Mouse (Mus musculus) cerebellum, adult 9-11 months (tissue): Measurements from ENCODE around the gene Tbc1d20.
"Not testable (repeated sequence)": the region's sequence is repeated elsewhere in the genome, so short reads cannot be mapped to it uniquely, and the experiment has no call there.

Experiments
- DNase-seq: peaks from one replicate; pipeline ENCODE4 v3.0.0; 2022

Tbc1d20 gene

DNA sequence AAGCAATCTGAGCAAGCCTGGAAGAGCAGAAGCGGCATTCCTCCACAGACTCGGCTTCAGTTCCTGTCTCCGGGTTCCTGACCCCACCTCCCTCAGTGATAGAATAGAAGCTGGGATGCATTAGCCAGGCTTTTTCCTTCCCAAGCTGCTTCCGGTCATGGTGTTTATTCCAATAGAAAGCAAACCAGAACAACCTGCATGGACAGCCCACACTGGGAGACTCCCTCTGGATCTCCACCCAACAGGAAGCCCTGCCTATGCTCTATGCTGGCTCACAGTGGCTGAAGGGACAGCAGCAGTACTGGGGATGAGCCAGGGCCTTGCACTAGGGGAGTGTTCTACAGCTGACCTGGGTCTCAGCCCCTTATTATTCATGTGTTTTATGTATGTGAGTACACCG lies 34.4 kb downstream of the Tbc1d20 start:
- no peak for DNase-seq

DNA sequence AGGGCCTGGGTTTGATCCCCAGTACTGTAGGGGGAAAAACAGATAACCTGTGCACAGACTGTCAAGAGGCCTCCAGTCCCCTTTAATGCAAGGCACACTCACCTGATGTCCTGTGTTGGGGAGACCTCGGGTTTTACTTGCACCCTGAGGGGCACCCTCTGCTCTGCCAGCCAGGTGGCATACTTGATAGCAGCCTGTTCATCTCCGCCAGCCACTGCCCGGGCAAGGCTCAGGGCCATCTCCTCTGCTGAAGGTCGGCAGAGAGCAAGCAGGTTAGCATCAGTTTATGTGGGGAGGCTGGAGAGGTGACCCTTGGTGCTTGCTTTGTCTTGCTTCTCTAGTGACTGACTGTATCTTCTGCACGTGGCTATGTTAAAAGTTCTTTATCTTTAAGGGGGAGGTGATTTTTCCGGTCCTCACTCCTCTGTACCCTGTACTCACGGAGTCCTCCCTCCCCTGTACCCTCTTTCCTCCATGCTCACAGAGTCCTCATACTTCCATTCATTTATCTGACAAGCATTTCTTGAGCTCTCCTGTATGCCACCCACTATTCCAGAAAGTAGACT lies 37.3 kb downstream of the Tbc1d20 start:
- no peak for DNase-seq

DNA sequence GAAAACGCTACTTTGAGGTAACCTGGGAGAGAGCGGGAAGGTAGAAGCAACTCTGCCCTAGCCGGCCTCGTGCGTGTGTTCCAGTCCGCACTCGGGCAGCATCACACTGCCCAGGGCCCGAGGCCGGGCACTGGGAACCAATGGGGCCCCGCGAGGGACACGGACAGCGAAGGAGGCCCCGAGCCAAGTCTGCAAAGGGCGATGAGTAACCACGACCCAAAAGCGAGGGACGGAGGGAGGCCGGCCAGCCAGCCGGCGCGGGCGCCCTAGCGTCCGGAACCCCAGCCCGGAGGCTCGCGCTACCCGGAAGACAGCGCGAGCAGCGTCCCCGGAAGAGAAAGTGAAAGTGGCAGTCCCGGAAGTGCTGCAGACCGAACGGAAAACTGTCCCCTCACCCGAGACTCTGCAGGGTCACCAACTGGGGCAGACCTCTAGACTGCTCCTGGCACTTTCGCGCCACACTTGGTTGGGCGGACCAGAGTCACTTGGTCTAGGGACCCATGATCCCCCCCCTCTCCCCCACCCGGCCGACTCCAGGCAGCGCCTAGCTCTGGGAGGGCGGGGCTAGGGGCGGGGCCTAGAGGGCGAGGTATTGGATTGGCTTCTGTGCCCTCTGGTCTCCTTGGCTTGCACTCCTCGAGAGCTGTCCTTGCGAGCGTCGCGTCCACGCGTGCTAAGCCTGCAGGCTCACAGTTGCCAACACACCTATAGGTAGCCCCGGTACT lies 38.6 kb downstream of the Tbc1d20 start, which contains the start of gene Rbck1:
Gene Rbck1 (minus strand): TSS at position 553 of the 725 bp plus-strand sequence.
- peak; percentile 97 for DNase-seq

DNA sequence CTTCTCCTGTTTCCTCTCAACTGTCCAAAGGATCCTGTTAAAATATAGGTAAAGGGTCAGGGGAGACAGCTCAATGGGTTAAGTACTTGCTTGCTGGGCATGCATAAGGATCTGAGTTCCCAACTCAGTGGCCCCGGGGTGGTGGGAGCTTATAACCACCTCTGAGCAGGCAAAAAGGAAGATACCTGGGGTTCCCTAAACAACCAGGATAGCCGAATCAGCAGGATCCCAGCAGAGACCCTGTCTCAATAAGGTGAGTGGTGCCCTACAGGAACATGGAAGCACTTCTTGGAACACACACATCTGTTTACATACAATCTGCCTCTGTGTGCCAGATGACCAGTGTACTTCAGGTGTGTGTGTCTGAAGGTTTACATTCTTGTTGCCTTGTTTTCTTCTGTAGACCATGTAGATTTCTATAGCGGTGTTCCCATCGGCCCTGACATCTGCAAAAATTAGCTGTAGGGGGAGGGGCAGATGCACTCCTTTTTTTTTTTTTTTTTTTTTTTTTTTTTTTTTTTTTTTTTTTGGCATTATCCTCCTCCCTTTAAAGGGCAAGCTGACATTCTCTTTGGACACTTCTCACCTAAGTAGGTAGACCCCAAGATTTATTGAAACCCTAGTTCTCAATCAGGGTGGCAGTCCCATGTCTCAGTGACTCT lies 39.8 kb downstream of the Tbc1d20 start:
- DNase-seq = peak; percentile 51

DNA sequence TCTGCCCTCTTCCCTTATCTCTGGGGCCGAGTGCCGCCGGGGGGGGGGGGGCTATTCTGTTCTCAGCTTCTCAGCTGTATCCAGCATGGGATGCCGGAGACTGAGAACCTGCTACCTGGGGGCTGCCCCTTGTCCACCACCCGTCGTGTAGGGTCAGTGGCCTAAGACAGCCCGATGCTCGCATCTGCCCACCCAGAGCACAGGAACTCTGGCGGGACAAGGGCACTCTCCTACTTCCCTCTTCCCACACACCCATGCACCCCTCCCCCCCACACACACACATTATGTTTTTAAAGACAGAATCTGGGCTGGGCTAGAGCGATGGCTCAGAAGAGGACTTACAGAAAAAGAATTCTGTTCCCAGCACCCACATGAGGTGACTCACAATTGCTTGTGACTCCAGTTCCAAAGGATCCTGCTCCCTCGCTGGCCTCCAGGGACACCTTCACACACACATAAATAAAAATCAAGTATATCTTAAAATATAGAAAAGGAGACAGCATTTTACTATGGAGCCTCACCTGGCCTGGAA lies 41.7 kb downstream of the Tbc1d20 start:
- no peak for DNase-seq

DNA sequence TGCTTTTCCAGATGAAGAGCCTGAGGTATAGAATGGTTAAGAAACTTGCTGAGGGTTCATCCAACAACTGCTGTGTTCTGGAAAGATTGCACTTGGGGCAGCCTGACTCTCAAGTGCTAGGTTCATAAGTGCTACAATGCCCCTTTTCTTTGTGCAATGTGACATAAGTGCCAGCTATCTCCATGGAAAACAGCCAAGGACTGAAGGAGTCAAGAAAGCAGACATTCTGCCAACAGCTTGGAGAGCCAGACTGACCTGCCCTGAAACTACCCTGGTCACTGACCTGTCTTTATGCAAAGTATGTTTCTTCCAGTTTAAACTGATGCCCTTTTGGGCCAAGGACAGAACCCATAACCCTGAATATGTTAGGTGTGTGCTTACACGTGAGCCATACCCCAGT lies 43.2 kb downstream of the Tbc1d20 start:
- DNase-seq = peak; percentile 45

DNA sequence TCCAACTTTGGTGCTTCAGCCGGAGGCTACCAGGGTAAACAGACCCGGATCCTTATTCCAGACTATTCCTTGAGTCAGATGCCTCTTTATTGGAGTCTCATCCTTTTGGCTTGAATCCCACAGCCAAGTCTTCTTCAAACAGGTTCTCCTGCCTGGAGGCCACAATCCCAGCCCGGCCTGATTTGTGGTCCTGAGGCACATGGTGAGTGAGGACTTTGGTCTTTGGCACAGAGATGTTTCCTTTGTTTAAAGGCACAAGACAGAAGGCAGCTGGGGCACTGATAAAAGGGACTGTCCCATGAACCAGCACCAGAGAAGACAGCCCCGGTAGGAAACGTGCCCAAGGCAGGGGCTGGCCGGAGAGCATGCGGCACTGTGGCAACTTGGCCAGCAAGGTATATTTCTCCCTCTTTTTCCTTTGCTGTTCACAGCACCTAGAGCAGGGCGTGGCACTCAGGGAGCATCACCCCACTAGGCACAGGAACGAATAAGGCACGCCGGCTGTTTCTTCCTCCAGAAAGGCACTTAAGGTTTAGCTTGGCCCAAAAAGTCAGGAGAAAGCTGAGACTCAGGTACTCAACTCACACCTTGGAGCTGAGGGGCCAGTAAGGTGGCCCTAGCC lies 44.1 kb downstream of the Tbc1d20 start:
- no peak for DNase-seq

DNA sequence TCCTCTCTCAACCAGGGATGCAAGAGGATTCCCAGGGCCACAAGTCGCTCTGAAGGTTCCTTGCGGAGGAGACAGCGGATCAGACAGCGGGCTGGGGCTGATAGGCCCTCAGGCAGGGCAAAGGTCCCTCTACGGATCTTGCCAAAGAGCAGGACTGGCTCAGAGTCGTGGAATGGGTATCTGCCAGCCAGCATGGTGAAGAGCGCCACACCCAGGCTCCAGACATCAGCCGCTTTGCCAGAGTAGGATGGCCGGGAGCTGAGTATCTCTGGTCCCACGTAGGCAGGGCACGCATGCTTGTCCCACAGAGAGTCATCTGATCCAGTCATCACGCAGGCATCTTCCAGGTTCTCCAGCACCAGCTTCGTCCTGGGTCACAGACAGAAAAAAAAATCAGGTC lies 44.7 kb downstream of the Tbc1d20 start:
- peak; percentile 18 for DNase-seq

DNA sequence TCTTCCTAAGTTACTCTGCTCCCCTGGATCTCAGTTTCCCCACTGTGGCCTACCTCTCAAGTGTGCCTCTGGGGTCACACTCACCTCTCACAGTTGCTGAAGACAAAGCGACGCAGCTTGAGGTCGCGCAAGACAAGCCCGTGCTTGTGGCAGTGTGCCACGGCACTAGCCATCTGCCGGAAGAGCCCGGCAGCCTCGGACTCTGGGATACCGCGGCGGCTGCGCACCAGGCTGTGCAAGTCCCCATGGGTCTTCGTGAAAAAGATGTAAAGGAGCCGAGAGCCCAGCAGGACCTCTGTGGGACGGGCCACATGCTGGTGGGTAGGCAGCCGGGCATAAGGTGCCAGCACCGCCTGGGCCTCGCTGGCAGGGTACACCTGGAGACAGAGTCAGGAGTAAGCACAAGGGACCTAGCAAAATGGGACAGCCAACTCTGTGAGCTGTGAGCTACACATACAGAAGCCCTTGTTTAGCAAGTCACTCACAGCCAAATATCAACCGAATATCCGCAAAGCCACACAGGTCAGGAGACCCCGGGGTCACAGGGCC lies 46.1 kb downstream of the Tbc1d20 start:
- peak; percentile 63 for DNase-seq

DNA sequence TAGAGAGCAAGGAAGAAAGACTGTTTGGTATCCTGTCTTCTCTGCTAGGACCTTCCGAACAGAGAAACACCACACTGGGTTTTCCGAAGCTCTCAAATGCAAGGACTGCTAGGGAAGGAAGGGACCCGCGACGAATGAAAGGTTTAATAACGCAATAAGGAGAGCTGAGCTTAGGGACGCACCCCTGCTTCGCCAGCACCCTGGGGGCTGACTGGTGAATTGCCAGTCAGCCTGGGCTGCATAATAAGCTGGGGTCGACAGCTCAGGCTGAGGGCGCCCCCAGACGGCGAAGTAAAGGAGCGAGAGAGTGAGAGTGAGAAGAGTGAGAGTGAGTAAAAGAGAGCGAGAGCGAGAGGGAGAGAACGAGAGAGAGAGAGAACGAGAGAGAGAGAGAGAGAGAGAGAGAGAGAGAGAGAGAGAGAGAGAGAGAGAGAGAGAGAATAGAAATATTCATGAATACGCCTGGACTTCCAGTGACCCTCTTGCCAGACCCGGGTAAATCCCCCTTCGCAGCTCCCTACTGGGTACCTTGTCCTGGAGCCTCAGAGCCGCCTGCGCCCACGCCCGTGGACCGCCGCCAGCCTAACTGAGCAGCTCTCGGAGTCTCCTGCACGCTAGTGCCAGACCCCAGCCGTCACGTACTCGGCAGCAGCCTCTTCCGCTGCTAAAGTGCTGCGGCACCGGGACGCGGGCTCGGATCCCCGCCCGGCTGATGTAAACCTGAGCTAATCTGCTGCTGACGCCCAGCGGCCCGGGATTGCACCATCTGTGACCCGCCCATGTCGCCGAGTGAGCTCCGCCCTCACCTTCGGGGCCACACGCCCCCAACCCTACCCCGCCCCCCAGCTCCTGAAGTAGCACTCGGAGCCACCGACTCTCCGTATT lies 49.9 kb downstream of the Tbc1d20 start, which contains the start of gene Trib3:
Gene Trib3 (minus strand): TSS at position 704 of the 885 bp plus-strand sequence.
- peak; percentile 79 for DNase-seq

DNA sequence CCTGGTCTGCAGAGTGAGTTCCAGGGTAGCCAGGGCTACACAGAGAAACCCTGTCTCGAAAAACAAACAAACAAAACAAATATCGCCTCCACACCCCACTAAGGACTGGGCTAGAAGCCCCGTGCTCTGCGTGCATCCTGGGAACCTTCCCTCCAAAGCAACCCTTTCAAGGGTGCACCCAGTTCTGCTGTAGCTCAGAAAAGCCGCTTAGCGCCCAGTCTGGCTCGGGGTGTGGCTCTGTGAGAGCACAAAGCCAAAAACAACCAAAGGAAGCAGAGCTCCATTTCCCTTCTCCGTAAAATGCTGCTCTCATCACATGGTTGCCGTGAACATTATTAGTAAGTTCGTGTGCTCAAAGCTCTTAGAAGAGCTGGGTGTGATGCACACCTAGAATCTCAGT lies 50.7 kb downstream of the Tbc1d20 start:
- DNase-seq = no peak

DNA sequence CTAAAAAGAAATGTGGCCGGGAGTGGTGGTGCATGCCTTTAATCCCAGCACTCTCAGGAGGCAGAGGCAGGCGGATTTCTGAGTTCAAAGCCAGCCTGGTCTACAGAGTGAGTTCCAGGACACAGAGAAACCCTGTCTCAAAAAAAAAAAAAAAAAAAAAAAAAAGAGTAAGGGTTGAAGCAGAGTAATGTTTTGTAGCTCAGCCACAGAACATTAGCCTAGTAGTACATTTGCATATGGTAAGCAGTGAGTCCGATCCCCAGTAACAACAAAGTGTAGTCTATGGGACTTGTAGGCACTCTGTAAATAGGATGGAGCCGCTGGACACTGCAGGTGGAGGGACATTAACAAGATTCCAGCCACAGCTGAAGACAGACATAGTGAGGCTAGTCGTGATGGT lies 51.3 kb downstream of the Tbc1d20 start:
- DNase-seq = no peak

DNA sequence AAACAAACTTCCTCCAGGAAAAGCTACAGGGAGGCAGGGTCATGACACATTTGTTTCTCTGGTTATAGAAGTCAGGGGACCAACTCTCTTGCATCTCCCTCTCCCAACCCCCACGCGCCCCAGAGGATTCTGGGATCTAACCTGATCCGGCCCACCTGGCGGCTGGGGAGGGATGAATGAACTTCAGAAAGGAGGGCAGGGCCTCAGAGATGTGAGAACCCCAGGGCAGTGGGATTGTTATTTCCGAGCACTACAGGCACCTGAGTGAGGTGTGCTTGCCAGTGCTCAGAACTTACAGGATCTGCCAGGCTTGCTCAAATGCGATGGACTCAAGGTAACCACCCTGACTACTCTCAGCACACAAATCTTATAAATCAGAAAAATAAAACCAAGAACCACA lies 51.8 kb downstream of the Tbc1d20 start:
- DNase-seq = peak; percentile 20

DNA sequence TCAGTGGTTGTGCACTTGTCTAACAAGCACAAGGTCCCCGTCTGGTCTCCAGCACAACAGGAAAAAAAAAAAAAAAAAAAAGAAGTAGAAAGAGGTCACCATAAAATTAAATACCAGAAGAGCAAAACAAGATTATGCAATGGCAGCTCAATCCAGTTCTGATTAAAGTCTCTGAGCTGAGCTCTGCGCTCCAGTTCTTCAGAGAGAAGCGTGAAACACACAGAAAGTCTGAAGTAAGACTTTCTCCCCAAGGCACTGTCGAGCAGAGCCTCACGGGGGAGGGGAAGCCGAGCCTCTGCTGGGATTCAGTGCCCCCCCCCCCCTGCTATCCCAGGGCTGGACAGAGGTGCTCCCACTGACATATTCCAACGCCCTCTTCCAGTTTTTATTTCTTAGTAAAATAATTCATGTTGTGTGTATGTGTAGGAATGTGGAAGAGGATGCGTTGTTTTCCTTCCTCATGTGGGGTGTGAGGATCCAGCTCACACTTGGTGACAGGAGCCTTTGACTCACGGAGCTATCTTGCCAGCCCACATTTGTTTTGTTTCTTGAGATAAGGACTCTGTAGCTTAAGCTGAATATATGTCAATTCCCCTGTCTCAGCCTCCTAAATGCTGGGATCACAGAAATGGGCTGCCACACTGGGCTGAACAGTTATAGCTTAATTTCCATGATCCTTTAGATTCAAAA lies 53.3 kb downstream of the Tbc1d20 start:
- no peak for DNase-seq

DNA sequence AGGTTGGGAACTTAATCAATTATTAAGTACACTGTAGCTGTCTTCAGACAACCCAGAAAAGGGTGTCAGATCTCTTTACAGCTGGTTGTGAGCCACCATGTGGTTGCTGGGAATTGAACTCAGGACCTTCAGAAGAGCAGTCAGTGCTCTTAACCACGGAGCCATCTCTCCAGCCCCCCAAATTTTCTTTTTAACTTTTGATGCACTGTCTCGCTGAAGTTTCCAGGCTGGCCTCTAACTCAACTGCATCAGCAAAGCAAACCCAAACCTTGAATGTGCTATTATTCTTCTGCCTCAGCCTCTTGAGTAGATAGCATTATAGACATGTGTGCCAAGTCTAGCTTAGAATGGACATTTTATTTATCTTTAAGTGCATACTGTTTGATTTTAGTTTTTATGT lies 54.1 kb downstream of the Tbc1d20 start:
- no peak for DNase-seq

DNA sequence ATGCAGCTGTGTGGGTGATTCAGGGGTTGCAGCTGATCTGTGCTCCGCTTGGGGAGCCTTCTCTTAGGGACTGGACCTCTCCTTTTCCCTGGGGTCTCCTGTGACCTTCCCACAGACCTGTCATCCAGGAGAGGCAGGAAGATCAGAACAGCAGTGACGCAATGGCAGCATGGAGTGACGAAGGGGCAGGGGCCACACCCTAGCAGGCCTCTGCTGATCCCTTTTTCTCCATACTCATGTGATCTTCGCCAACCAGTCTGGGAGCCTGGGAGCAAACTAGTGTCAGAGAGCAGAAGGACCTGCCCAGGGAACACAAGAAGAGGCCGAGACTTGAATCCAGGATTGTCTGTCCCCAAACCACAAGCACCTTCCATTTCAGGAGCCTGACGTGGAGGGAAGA lies 55.6 kb downstream of the Tbc1d20 start:
- no peak for DNase-seq

DNA sequence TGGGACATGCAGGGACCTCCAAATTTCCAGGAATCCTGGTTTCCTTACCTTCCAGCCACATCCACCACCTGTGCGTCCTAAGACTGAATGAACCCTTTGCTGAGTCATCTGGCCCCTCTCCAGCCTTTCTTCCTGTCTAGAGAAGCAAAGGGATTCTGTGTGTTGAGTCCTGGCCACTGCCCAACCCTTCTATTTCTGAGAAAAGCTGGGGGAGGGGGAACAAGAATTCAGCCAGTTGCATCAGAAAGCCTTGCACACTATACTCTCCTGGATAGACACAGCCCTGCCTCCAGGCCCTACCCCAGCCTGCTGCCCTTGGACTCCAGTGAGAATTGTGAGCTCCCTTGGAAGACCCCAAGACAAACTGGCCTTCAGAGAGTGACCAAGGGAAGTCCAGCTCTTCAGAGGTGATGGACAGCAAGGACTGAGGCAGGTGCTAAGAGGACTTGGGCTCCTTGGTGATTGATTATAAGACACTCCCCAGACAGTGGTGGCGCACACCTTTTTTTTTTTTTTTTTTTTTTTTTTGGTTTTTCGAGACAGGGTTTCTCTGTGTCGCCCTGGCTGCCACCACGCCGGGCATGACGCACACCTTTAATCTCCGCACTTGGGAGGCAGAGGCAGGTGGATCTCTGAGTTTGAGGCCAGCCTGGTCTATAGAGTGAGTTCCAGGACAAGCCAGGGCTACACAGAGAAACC lies 56.4 kb downstream of the Tbc1d20 start:
- no peak for DNase-seq

DNA sequence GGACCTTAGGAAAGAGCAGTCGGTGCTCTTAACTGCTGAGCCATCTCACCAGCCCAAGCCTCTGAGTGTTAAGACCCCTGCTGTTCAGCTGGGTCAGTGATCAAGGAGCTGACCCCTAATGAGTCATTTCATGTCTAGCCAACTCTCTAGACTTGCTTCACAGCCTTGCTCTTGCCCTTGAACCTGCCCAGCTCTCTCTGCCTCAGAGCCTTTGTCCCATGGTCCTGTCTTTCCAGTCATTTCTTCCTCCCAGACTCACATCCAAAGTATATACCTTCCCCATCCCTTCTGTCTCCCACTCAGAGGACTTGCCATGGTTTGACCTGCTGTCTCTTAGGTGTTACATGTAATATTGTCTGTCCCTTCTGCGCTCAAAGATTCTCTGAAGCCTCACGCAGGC lies 63.6 kb downstream of the Tbc1d20 start:
- DNase-seq = no peak

DNA sequence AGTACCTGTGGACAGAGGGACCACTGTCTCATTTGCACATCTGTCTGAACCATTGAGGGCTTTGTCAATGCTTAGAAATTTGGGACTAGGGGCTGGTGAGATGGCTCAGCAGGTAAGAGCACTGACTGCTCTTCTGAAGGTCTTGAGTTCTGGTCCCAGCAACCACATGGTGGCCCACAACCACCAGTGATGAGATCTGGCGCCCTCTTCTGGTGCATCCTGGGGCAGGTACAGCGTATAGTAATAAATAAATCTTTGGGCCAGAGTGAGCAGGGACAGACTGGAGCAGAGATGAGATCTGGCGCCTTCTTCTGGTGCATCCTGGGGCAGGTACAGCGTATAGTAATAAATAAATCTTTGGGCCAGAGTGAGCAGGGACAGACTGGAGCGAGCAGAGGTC lies 65.3 kb downstream of the Tbc1d20 start:
- not testable (repeated sequence) for DNase-seq

DNA sequence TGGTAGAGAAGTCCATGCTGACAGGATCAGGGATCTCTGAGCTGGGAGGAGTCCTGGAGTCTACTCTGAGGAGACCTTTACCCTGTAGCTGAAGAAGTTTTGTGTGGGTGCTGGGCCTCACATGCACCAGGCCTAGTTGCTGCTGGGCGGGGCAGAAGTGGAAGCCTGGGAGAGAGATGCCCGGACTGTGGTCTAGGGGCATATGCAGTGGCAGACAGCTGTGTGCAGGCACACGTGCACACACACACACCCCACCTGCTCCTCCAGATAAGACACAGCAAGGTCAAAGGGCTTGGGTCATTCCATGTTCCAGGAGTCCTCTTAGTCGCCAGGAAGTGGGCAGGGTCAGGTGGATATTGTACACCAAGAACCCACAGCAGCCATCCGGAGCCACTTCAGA lies 66.0 kb downstream of the Tbc1d20 start:
- no peak for DNase-seq

DNA sequence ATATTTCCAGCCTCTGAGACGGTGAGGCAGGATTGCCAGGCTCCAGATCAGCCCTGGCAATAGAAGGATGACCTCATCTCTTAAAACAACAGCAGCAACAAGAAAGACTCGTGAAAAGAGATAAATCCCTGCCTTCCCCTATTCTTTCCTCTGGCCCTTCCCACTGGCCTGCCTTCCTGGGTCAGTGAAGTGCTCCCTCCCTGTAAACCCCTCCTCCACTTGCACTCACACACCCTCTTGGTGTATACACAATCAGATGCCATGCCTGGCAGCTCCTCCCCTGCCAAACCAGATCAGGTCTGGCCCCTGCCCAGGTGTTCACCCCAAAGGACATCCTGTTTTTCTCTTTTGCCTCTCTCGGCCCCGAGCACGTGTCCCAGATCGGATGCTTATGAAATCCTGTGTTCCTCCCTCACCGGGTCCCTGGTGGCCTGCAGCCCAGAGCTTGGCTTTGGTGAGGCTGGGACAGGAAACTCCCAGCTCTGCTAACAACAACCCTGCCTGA lies 66.7 kb downstream of the Tbc1d20 start:
- no peak for DNase-seq
